Mouse (Mus musculus) spleen, adult 2 months (tissue): ENCODE measurements around the gene Samd4b.

ENCODE experiments used
- CTCF ChIP-seq: fragments of 200-500 bp; IDR thresholded peaks from 2 replicates; pipeline ENCODE4 v1.5.1; 2011; ENCODE audit warnings: mild to moderate bottlenecking, inconsistent platforms; ENCODE audit not compliant: insufficient read depth, insufficient read length, insufficient replicate concordance; ENCODE audit errors: extremely low read depth
- POLR2A ChIP-seq: fragments of 200-500 bp; IDR thresholded peaks from 2 replicates; pipeline ENCODE4 v1.6.1; 2011; ENCODE audit warnings: low read depth, low read length, inconsistent platforms

- TF ChIP-seq POLR2A (peak; percentile 96), CTCF (no peak)
These were observed 205.3 kb downstream of the Samd4b start, which contains the start of the genes Med29 and Paf1 for GRCm38 (mm10) chr7:28392429-28393271.
